23 mouse cellular contexts compared by ENCODE assay signal in the genomic region with DNA sequence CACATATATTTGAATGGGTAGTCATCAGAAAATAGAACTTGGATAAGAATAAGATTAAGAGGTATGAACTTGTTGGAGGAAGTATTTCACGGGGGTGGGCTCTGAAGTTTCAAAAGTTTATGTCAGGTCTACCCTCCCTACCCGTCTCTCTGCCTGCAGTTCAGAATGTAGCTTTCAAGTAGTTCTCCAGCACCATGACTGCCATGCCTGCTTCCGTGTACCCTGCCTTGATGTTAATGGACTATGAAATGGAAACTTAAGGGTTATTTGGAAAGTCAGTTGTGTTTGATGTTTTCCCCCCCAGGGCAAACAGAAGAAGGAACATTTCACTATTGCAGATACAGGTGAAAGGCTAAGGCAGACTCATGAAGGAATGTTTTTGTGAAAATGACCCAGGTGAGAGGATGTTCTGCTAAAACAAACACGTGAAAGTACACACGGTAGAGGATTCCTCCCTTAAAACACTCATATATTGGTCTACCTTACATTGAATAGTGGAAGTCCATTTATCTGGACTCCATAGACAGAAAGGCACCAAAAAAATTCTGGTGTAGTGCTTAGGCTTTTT.
"Had no signal": no experiment of that assay in that cellular context is flagged by ENCODE, and none has a peak within 500 bp of the region (broad histone marks: within the 10 kb centered on the region; RNA-seq: fewer than 3 reads in every experiment).

No protein-coding gene starts in this region.

- H3K27me3 ChIP-seq: heart, embryonic 13.5 days; heart, embryonic 15.5 days; hindbrain, embryonic 13.5 days; hindbrain, embryonic 15.5 days; limb, embryonic 13.5 days; limb, embryonic 15.5 days; liver, embryonic 13.5 days; liver, embryonic 15.5 days had no signal

- H3K27ac ChIP-seq: heart, adult 2 months; heart, embryonic 13.5 days; heart, embryonic 15.5 days; hindbrain, embryonic 13.5 days; hindbrain, embryonic 15.5 days; hindbrain, postnatal 0 days; limb, embryonic 13.5 days; limb, embryonic 15.5 days; liver, embryonic 13.5 days; liver, embryonic 15.5 days had no signal

- H3K4me3 ChIP-seq: heart, adult 2 months; heart, embryonic 13.5 days; heart, embryonic 15.5 days; hindbrain, embryonic 13.5 days; hindbrain, embryonic 15.5 days; limb, embryonic 13.5 days; limb, embryonic 15.5 days; liver, embryonic 13.5 days; liver, embryonic 15.5 days had no signal

- H3K4me1 ChIP-seq: heart, embryonic 13.5 days; heart, embryonic 15.5 days; hindbrain, embryonic 13.5 days; hindbrain, embryonic 15.5 days; limb, embryonic 13.5 days; limb, embryonic 15.5 days; liver, embryonic 13.5 days; liver, embryonic 15.5 days had no signal

- H3K9ac ChIP-seq: forebrain, postnatal 0 days; heart, embryonic 13.5 days; heart, embryonic 15.5 days; hindbrain, embryonic 13.5 days; hindbrain, embryonic 15.5 days; limb, embryonic 13.5 days; limb, embryonic 15.5 days; liver, embryonic 13.5 days; liver, embryonic 15.5 days had no signal

- H3K9me3 ChIP-seq: heart, embryonic 13.5 days; heart, embryonic 15.5 days; hindbrain, embryonic 13.5 days; hindbrain, embryonic 15.5 days; limb, embryonic 13.5 days; limb, embryonic 15.5 days; liver, embryonic 13.5 days; liver, embryonic 15.5 days had no signal

- H3K4me2 ChIP-seq: heart, embryonic 11.5 days; heart, embryonic 13.5 days; heart, embryonic 15.5 days; hindbrain, embryonic 13.5 days; hindbrain, embryonic 15.5 days; limb, embryonic 13.5 days; limb, embryonic 15.5 days; liver, embryonic 13.5 days; liver, embryonic 15.5 days had no signal

- ATAC-seq: forebrain, postnatal 0 days; hindbrain, postnatal 0 days; intestine, embryonic 16.5 days had no signal

- DNase-seq: forebrain, postnatal 0 days; gastrocnemius, postnatal 14 days; gastrocnemius, postnatal 36 days; heart, adult 2 months; heart, postnatal 14 days; heart, postnatal 36 days; kidney, adult 11 months; kidney, postnatal 14 days; layer of hippocampus, adult 9-11 months; layer of hippocampus, postnatal 36 days; left cerebral cortex, postnatal 4 days; liver, embryonic 13.5 days; lung, adult 18-20 months had no signal

- H3K36me3 ChIP-seq: heart, embryonic 13.5 days; heart, embryonic 15.5 days; hindbrain, embryonic 13.5 days; hindbrain, embryonic 15.5 days; limb, embryonic 13.5 days; limb, embryonic 15.5 days; liver, embryonic 13.5 days; liver, embryonic 15.5 days had no signal
